Mouse (Mus musculus) forebrain, embryonic 15.5 days (tissue): ENCODE measurements around the gene Olfr1173. TPM values are rescaled to one million over a fixed set of nuclear protein-coding genes. Genes with fewer than 3 reads are reported as not detected.

Experiments
- ATAC-seq: fragments of 200-750 bp; cut with Nextera tagmentation; replicated peaks from 2 replicates; pipeline ENCODE4 v1.8.0; 2017; ENCODE audit warnings: mild to moderate bottlenecking, moderate TSS enrichment, moderate library complexity
- H3K27ac ChIP-seq: fragments of 300-500 bp; sonication (generic); replicated peaks from 2 replicates; pipeline ENCODE4 v1.5.1; 2015; ENCODE audit warnings: mild to moderate bottlenecking, inconsistent platforms
- H3K27me3 ChIP-seq: fragments of 300-500 bp; sonication (generic); 2 replicates; pipeline ENCODE4 v1.6.1; 2015; ENCODE audit warnings: inconsistent platforms
- H3K36me3 ChIP-seq: fragments of 300-500 bp; sonication (generic); 2 replicates; pipeline ENCODE4 v1.6.1; 2015; ENCODE audit warnings: mild to moderate bottlenecking, inconsistent platforms
- H3K4me1 ChIP-seq: fragments of 300-500 bp; sonication (generic); 2 replicates; pipeline ENCODE4 v1.6.1; 2015; ENCODE audit warnings: inconsistent platforms
- H3K4me2 ChIP-seq: fragments of 300-500 bp; sonication (generic); replicated peaks from 2 replicates; pipeline ENCODE4 v1.6.1; 2015; ENCODE audit warnings: mild to moderate bottlenecking, inconsistent platforms
- H3K4me3 ChIP-seq: fragments of 300-500 bp; sonication (generic); 2 replicates; pipeline ENCODE4 v1.5.1; 2015; ENCODE audit warnings: mild to moderate bottlenecking, inconsistent platforms
- H3K9ac ChIP-seq: fragments of 300-500 bp; sonication (generic); replicated peaks from 2 replicates; pipeline ENCODE4 v1.6.1; 2015; ENCODE audit warnings: mild to moderate bottlenecking, inconsistent platforms
- H3K9me3 ChIP-seq: fragments of 300-500 bp; sonication (generic); 2 replicates; pipeline ENCODE4 v1.6.1; 2016; ENCODE audit warnings: inconsistent platforms
- WGBS: fragments of 180-500 bp; shearing (Covaris S2); methylation state at CpG from one replicate; pipeline ENCODE4 v1.1.7; 2015; ENCODE audit warnings: mixed read lengths; 5-methylcytosine and 5-hydroxymethylcytosine counted together
- polyA plus RNA-seq: library from polyadenylated mRNA; unstranded; fragments of >200 nt; fragmentation: Nextera tagmentation; extraction: Ambion mirVana; gene quantifications from 2 replicates; pipeline ENCODE4 v1.2.1, GENCODE M21; 2015

Gene Olfr1173
- polyA plus RNA-seq: not detected in 2 replicates

GRCm38 (mm10) chr2:88279775-88280174 is at the start of gene Olfr1173:
Gene Olfr1173 (minus strand): TSS chr2:88279875.
- Histone ChIP-seq H3K36me3 (no peaks in the 10 kb centered on the region), H3K4me2 (no peak within 1 kb of the TSS), H3K27ac (no peak within 1 kb of the TSS), H3K4me1 (no peaks in the 10 kb centered on the region), H3K9me3 (no peaks in the 10 kb centered on the region), H3K9ac (no peak within 1 kb of the TSS), H3K27me3 (no peaks in the 10 kb centered on the region), H3K4me3 (no peak within 1 kb of the TSS)
- ATAC-seq: no peak

- Histone ChIP-seq H3K9ac (no peak within 1 kb of the TSS), H3K9me3 (no peaks in the 10 kb centered on the region), H3K4me2 (no peak within 1 kb of the TSS), H3K4me3 (no peak within 1 kb of the TSS), H3K4me1 (no peaks in the 10 kb centered on the region), H3K27ac (no peak within 1 kb of the TSS), H3K27me3 (no peaks in the 10 kb centered on the region), H3K36me3 (no peaks in the 10 kb centered on the region)
- ATAC-seq: no peak
- 84% methylated on average over 2 of the region's 2 CpGs for WGBS
Measured at GRCm38 (mm10) chr2:88327115-88327514, 47.4 kb upstream of the Olfr1173 start, which contains the start of gene Olfr1175-ps. Gene Olfr1175-ps (minus strand): TSS chr2:88327215.

DNA sequence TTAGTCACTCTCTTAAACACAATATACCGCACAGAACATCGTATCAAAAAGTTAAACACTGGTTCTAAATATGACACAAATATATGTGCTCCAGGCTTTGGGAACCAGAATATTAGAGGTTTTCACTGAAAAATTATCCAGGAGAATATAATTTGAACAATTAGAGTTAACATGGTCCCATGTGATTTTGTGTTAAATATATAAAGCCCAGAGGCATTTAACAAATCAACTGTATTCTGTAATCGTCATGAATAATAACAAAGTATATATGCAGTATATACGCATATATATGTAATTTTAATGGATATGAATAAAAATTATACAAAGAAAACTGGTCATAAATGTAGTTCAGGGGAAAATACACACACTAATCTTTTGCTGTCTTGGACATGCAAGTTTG is 35.4 kb upstream of the Olfr1173 start, which contains the start of gene Olfr1174-ps:
Gene Olfr1174-ps, minus strand, starts transcription at position 101 of the 400 bp plus-strand sequence.
- no peaks in the 10 kb centered on the region for H3K27me3 ChIP-seq
- no peaks in the 10 kb centered on the region for H3K9me3 ChIP-seq
- no peaks in the 10 kb centered on the region for H3K4me1 ChIP-seq
- H3K36me3 ChIP-seq: no peaks in the 10 kb centered on the region
- no peak within 1 kb of the TSS for H3K4me2 ChIP-seq
- 94% methylated on average over 4 of the region's 4 CpGs for WGBS
- no peak within 1 kb of the TSS for H3K9ac ChIP-seq
- no peak within 1 kb of the TSS for H3K27ac ChIP-seq
- ATAC-seq: no peak
- H3K4me3 ChIP-seq: no peak within 1 kb of the TSS

GRCm38 (mm10) chr2:88228234-88228633 is 51.4 kb downstream of the Olfr1173 start, which contains the start of gene Olfr1170:
Gene Olfr1170 (minus strand): TSS chr2:88228334.
- Histone ChIP-seq H3K27ac (no peak within 1 kb of the TSS), H3K9me3 (no peaks in the 10 kb centered on the region), H3K4me3 (no peak within 1 kb of the TSS), H3K27me3 (no peaks in the 10 kb centered on the region), H3K9ac (no peak within 1 kb of the TSS), H3K36me3 (no peaks in the 10 kb centered on the region), H3K4me2 (no peak within 1 kb of the TSS), H3K4me1 (no peaks in the 10 kb centered on the region)
- 80% methylated on average over 1 of the region's 1 CpGs for WGBS
- no peak for ATAC-seq

Other genes with a start within 250 kb of the Olfr1173 start
- gene Olfr73, start 242.2 kb downstream of the Olfr1173 start, polyA plus RNA-seq: not detected in 2 replicates
- not detected in 2 replicates for gene Olfr1162, start 228.7 kb downstream of the Olfr1173 start, polyA plus RNA-seq
- gene Olfr1163, start 208.0 kb downstream of the Olfr1173 start, polyA plus RNA-seq: not detected in 2 replicates
- not detected in 2 replicates for gene Olfr1164, start 185.9 kb downstream of the Olfr1173 start, polyA plus RNA-seq
- gene Olfr1166, start 151.6 kb downstream of the Olfr1173 start, polyA plus RNA-seq: not detected in 2 replicates
- gene Olfr1167, start 124.7 kb downstream of the Olfr1173 start, polyA plus RNA-seq: not detected in 2 replicates
- gene Olfr1168, start 98.0 kb downstream of the Olfr1173 start, polyA plus RNA-seq: not detected in 2 replicates
- gene Olfr1170, start 51.5 kb downstream of the Olfr1173 start, polyA plus RNA-seq: not detected in 2 replicates
- gene Olfr1174-ps, start 35.3 kb upstream of the Olfr1173 start, polyA plus RNA-seq: not detected in 2 replicates
- gene Olfr1175-ps, start 47.3 kb upstream of the Olfr1173 start, polyA plus RNA-seq: not detected in 2 replicates
- gene Olfr1176, start 56.8 kb upstream of the Olfr1173 start, polyA plus RNA-seq: not detected in 2 replicates
- gene Olfr1177-ps, start 66.6 kb upstream of the Olfr1173 start, polyA plus RNA-seq: not detected in 2 replicates
- gene Olfr1178, start 107.2 kb upstream of the Olfr1173 start, polyA plus RNA-seq: not detected in 2 replicates
- gene Olfr1179, start 126.6 kb upstream of the Olfr1173 start, polyA plus RNA-seq: not detected in 2 replicates
- not detected in 2 replicates for gene Olfr1180, start 139.3 kb upstream of the Olfr1173 start, polyA plus RNA-seq
- not detected in 2 replicates for gene Olfr1181, start 146.3 kb upstream of the Olfr1173 start, polyA plus RNA-seq
- gene Gm13757, start 169.3 kb upstream of the Olfr1173 start, polyA plus RNA-seq: not detected in 2 replicates
- not detected in 2 replicates for gene Olfr1183, start 175.0 kb upstream of the Olfr1173 start, polyA plus RNA-seq
- not detected in 2 replicates for gene Olfr1184, start 203.7 kb upstream of the Olfr1173 start, polyA plus RNA-seq
- not detected in 2 replicates for gene Olfr1185-ps1, start 213.4 kb upstream of the Olfr1173 start, polyA plus RNA-seq
- not detected in 2 replicates for gene Olfr1186, start 238.7 kb upstream of the Olfr1173 start, polyA plus RNA-seq